Mouse (Mus musculus) limb, embryonic 14.5 days (tissue): ENCODE data around the gene Prrc2b. TPM values are rescaled to one million over a fixed set of nuclear protein-coding genes. Genes with fewer than 3 reads are reported as not detected.
A peak's percentile ranks its signal among the peaks of the same experiment; 100 is the strongest.

ENCODE experiments used
- ATAC-seq: fragments of 200-750 bp; cut with Nextera tagmentation; 2 replicates; pipeline ENCODE4 v1.8.0; 2017; ENCODE audit warnings: low read depth, moderate number of reproducible peaks, moderate TSS enrichment; ENCODE audit not compliant: low FRiP score
- DNase-seq: peaks from one replicate; pipeline ENCODE4 v3.0.0-alpha.2; 2015; ENCODE audit warnings: low spot score
- H3K27ac ChIP-seq: fragments of 300-500 bp; sonication (generic); replicated peaks from 2 replicates; pipeline ENCODE4 v1.5.1; 2014; ENCODE audit warnings: low read depth, mild to moderate bottlenecking, low read length, moderate library complexity, mixed read lengths
- H3K27me3 ChIP-seq: fragments of 300-500 bp; sonication (generic); 2 replicates; pipeline ENCODE4 v1.6.1; 2014; ENCODE audit warnings: low read length, mixed read lengths; ENCODE audit not compliant: control insufficient read depth, insufficient read depth
- H3K36me3 ChIP-seq: fragments of 300-500 bp; sonication (generic); 2 replicates; pipeline ENCODE4 v1.6.1; 2014; ENCODE audit warnings: mild to moderate bottlenecking, low read length, moderate library complexity, mixed read lengths; ENCODE audit not compliant: control insufficient read depth, insufficient read depth
- H3K4me1 ChIP-seq: fragments of 300-500 bp; sonication (generic); 2 replicates; pipeline ENCODE4 v1.6.1; 2014; ENCODE audit warnings: antibody characterized with exemption, low read length, mixed read lengths; ENCODE audit not compliant: control insufficient read depth, insufficient read depth
- H3K4me2 ChIP-seq: fragments of 300-500 bp; sonication (generic); replicated peaks from 2 replicates; pipeline ENCODE4 v1.6.1; 2014; ENCODE audit warnings: low read depth, mild to moderate bottlenecking, low read length, moderate library complexity; ENCODE audit not compliant: severe bottlenecking
- H3K4me3 ChIP-seq: fragments of 300-500 bp; sonication (generic); replicated peaks from 2 replicates; pipeline ENCODE4 v1.5.1; 2014; ENCODE audit warnings: low read length
- H3K9ac ChIP-seq: fragments of 300-500 bp; sonication (generic); 2 replicates; pipeline ENCODE4 v1.6.1; 2014; ENCODE audit warnings: mild to moderate bottlenecking, low read depth, low read length, moderate library complexity; ENCODE audit not compliant: severe bottlenecking
- H3K9me3 ChIP-seq: fragments of 300-500 bp; sonication (generic); 2 replicates; pipeline ENCODE4 v1.6.1; 2016; ENCODE audit warnings: low read length; ENCODE audit not compliant: control insufficient read depth
- POLR2A ChIP-seq: fragments of 200-500 bp; IDR thresholded peaks from 2 replicates; pipeline ENCODE4 v1.8.0; 2012; ENCODE audit warnings: inconsistent platforms, mild to moderate bottlenecking, moderate library complexity, borderline replicate concordance; ENCODE audit not compliant: insufficient read depth, insufficient read length; ENCODE audit errors: extremely low read depth
- WGBS: fragments of 180-500 bp; shearing (Covaris S2); extraction: QIAGEN DNeasy Blood & Tissue Kit; methylation state at CpG from one replicate; pipeline ENCODE4 v1.1.7; 2014; 5-methylcytosine and 5-hydroxymethylcytosine counted together
- polyA plus RNA-seq, 2 experiments: library from polyadenylated mRNA; depleted of rRNA in 1 of 2; stranded (reverse) in 1 of 2; unstranded in 1 of 2; fragments of >200 nt; fragmentation: Nextera tagmentation in 1 of 2; extraction: Ambion mirVana in 1 of 2; gene quantifications; 2 replicates each; pipeline versions ENCODE4 v1.2.1 to v1.2.3; 2012 to 2014

The Prrc2b gene
- polyA plus RNA-seq, 2 experiments: 74.6 to 78.2 TPM

GRCm38 (mm10) chr2:32156645-32157044 lies 5.8 kb downstream of the Prrc2b start:
- Histone ChIP-seq H3K4me1 (peaks cover 65% of the 10 kb centered on the region), H3K27ac (peak overlapping the region; percentile 2; the same call in 1 of the 2 replicates), H3K9ac (0 out of 2 replicates have a peak overlapping the region, but pooled peaks have one; percentile 7), H3K4me3 (no peak overlapping the region), H3K27me3 (no peaks in the 10 kb centered on the region), H3K36me3 (peaks cover 7% of the 10 kb centered on the region), H3K9me3 (no peaks in the 10 kb centered on the region), H3K4me2 (0 out of 2 replicates have a peak overlapping the region, but pooled peaks have one; percentile 3)
- no peak for TF ChIP-seq POLR2A
- no peak for ATAC-seq
- 56% methylated on average over 10 of the region's 10 CpGs for WGBS
- DNase-seq: no peak

- Histone ChIP-seq H3K27me3 (no peaks in the 10 kb centered on the region), H3K4me1 (peaks cover 63% of the 10 kb centered on the region), H3K4me2 (no peak overlapping the region), H3K9me3 (no peaks in the 10 kb centered on the region), H3K4me3 (no peak overlapping the region), H3K9ac (0 out of 2 replicates have a peak overlapping the region, but pooled peaks have one; percentile 7), H3K27ac (peak overlapping the region; percentile 2; the same call in 1 of the 2 replicates), H3K36me3 (peaks cover 7% of the 10 kb centered on the region)
- no peak for TF ChIP-seq POLR2A
- 29% methylated on average over 4 of the region's 4 CpGs for WGBS
- ATAC-seq (no peak), DNase-seq (no peak)
Measured at GRCm38 (mm10) chr2:32157328-32157727, 6.4 kb downstream of the Prrc2b start.

DNA sequence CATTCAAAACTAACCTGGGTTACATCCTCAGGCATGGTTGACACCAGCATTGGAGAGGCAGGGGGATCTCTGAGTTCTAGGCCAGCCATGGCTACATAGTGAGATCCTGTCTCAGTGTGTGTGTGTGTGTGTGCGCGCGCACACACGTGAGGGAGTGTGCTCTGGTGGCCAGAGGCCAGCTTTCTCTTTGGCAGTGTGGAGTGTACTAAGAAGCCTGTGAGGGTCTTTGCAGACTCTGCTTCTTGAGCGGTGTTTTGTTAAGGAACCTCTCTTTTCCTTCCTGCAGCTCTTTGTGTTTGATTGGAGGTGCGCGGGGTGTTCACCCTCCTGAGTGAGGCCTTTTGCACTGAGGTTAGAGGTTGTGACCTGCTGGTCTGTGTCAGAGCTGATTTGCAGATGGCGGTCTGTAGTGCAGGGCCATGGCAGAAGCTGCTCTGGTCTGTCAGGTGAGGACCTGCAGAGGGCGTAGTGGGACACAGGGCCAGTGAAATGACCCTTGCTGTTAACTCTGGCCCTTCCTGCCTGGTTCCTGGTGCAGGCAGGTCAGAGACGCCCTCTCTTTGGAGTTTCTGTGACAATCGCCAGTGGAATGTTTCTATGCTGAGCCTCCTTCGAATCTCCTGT lies 7.8 kb downstream of the Prrc2b start:
- no peaks in the 10 kb centered on the region for H3K27me3 ChIP-seq
- H3K9me3 ChIP-seq: no peaks in the 10 kb centered on the region
- peaks cover 7% of the 10 kb centered on the region for H3K36me3 ChIP-seq
- no peak overlapping the region for H3K27ac ChIP-seq
- H3K4me2 ChIP-seq: no peak overlapping the region
- H3K4me1 ChIP-seq: peaks cover 49% of the 10 kb centered on the region
- no peak for TF ChIP-seq POLR2A
- DNase-seq: no peak
- no peak overlapping the region for H3K4me3 ChIP-seq
- WGBS: 71% methylated on average over 12 of the region's 12 CpGs
- no peak for ATAC-seq
- H3K9ac ChIP-seq: no peak overlapping the region

DNA sequence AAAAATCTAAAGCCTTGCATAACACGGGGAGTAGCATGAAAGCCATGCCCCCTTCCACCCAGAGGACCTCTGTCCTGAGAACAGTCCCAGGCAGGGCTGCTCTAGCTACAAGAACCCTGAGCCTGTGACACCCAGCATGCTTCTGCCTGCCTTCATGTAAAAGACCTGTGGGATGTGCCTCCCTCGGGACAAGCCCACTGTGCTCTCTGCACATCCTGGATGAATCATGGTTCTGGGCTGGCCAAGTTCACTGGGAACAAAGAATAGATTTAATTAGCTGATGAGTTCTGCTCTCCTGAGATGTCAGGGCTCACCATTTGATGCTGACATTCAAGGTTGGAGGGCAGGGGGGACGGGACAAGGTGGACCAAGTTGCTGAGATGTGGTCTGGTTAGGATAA lies 9.6 kb downstream of the Prrc2b start:
- no peak overlapping the region for H3K4me2 ChIP-seq
- no peak overlapping the region for H3K4me3 ChIP-seq
- no peaks in the 10 kb centered on the region for H3K9me3 ChIP-seq
- H3K4me1 ChIP-seq: peaks cover 39% of the 10 kb centered on the region
- peaks cover 7% of the 10 kb centered on the region for H3K36me3 ChIP-seq
- WGBS: 91% methylated on average over 3 of the region's 3 CpGs
- no peak overlapping the region for H3K9ac ChIP-seq
- DNase-seq: no peak
- no peak for ATAC-seq
- no peak overlapping the region for H3K27ac ChIP-seq
- no peaks in the 10 kb centered on the region for H3K27me3 ChIP-seq
- TF ChIP-seq POLR2A: no peak

DNA sequence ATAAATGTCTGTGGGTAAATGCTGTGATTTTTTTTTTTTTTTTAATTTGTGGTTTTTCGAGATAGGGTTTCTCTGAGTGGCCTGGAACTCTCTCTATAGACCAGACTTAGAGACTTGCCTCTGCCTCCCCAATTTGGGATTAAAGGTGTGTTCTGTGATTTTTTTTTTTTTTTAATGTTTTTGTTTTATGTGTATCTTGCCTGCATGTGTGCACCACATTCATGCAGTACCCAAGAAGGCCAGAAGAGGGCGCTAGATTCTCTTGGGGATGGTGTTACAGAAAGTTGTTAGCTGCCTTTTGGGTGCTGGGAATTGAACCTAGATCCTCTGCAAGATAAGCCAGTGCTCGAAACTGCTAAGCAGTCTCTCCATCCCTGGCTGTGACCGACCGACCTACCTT lies 10.1 kb downstream of the Prrc2b start:
- H3K27me3 ChIP-seq: no peaks in the 10 kb centered on the region
- peaks cover 36% of the 10 kb centered on the region for H3K4me1 ChIP-seq
- no peak for TF ChIP-seq POLR2A
- H3K36me3 ChIP-seq: peaks cover 7% of the 10 kb centered on the region
- no peak overlapping the region for H3K9ac ChIP-seq
- H3K9me3 ChIP-seq: no peaks in the 10 kb centered on the region
- 87% methylated on average over 5 of the region's 5 CpGs for WGBS
- H3K27ac ChIP-seq: no peak overlapping the region
- ATAC-seq (no peak), DNase-seq (no peak)
- no peak overlapping the region for H3K4me2 ChIP-seq
- H3K4me3 ChIP-seq: no peak overlapping the region
